Mouse (Mus musculus) neutrophil, adult 5-6 weeks (primary cell): ENCODE results near the gene Frmd8. TPM values are rescaled to one million over a fixed set of nuclear protein-coding genes. Genes with fewer than 3 reads are reported as not detected.

ENCODE experiments used
- ATAC-seq: fragments of 151-379, 151-347 bp; 2 replicates; pipeline ENCODE4 v1.8.0; 2017; ENCODE audit warnings: mild to moderate bottlenecking, moderate TSS enrichment; ENCODE audit not compliant: insufficient number of reproducible peaks, poor library complexity, low FRiP score, severe bottlenecking; ENCODE audit errors: extremely low read depth
- total RNA-seq: library from RNA; stranded (forward); fragments of 200-1000 nt; gene quantifications from 2 replicates; pipeline ENCODE4 v1.2.3, GENCODE M21; 2017

The Frmd8 gene
- total RNA-seq, 1 experiment from 2014 or later: 32.9 TPM

DNA sequence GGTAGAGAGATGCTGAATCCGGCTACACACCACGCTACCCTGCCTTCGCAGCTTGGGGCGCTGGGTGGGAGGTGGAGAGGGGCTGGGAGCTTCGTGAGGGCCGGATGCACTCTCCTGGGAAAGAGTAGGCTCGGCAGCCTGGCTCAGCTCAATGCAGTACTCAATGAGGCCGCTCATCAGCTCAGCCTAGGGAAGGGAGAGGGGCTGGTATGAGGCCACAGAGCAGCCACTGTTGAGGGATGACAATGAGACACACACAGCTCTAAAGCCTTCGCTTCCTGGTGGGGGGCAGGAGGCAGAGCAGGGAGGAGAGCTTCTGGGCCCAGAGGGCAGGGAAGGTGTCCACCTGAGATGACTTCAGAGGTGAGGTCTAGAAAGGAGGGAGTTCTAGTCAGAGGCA lies 18.5 kb downstream of the Frmd8 start:
- ATAC-seq: no peak

DNA sequence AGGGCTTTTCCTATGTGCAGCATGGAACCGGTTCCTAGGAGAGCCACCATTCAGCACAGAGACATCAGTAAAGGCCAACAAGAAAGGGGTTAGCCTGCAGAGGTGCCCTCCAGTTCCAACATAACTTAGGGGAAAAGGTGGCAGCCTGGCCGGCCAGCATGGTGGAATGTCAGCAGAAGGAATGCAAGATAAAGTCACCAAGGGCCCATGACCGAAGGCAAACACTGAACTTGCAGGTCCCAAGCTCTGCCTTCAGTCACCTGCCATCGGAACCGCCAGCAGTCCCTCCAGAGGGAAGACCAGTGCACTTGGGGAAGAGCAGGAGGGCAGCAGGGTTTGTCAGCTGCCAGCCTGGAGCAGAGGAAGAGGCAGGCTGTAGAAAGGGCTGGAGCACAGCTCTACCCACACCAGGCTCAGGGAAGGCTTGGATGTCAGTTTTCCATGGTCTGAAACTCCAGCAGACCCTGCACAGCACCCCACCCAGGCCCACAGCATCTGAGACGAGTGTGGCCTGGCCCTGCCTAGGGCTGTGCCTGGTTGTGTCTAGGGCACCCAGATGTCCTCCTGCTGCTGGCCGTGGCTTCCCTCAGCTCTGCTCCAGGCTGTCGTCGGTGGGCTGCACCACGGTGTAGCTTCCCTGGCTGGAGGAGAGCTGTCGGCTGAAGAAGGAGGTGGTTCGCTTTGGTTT lies 22.9 kb downstream of the Frmd8 start:
- no peak for ATAC-seq

GRCm38 (mm10) chr19:5851481-5851971 lies 23.5 kb downstream of the Frmd8 start:
- ATAC-seq: no peak

GRCm38 (mm10) chr19:5850860-5851259 lies 24.2 kb downstream of the Frmd8 start:
- no peak for ATAC-seq

- peak; percentile 31 for ATAC-seq
Observed at GRCm38 (mm10) chr19:5849843-5850527, 25.1 kb downstream of the Frmd8 start.

DNA sequence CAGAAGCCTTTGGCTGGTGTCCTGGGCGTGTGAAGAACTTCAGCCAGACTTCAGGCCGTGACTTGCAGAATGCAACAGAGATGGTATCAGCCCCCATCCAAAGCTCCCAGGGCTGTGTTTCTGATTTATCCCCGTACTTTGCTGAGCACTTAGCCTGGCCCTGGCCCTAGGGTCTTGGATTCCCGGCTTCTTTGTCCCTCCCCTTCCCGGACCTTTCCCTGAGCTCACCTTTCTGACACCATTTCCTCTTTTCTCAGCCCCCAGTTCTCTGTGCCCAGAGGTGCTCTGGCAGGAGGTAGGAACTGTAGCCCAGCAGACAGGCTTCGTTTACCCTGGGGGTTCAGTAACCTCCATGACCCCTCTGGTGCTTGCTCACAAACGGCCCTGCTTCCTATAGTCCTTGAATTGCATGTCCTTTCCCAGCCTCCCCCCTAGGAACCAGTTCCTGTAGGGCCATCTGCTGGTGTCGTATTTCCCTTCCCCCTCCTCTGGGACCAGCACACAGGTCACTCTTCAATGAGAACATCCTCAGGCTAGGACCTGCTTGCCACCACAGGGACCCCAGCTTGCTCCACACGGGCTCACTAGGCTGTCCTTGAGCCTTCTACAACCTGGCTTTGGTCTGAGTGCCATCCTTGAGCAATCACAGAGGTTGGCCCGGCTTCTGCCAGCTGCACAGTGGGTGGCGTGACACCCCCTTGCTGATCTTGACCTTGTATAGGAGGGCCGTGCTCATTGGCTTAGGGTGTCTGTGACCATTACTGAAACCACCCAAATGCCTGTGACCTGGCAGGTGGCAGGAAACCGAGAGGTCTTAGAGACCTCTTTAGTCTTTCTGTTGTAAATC lies 26.0 kb downstream of the Frmd8 start:
- peak; percentile 2; the same call in 1 of the 2 replicates for ATAC-seq

DNA sequence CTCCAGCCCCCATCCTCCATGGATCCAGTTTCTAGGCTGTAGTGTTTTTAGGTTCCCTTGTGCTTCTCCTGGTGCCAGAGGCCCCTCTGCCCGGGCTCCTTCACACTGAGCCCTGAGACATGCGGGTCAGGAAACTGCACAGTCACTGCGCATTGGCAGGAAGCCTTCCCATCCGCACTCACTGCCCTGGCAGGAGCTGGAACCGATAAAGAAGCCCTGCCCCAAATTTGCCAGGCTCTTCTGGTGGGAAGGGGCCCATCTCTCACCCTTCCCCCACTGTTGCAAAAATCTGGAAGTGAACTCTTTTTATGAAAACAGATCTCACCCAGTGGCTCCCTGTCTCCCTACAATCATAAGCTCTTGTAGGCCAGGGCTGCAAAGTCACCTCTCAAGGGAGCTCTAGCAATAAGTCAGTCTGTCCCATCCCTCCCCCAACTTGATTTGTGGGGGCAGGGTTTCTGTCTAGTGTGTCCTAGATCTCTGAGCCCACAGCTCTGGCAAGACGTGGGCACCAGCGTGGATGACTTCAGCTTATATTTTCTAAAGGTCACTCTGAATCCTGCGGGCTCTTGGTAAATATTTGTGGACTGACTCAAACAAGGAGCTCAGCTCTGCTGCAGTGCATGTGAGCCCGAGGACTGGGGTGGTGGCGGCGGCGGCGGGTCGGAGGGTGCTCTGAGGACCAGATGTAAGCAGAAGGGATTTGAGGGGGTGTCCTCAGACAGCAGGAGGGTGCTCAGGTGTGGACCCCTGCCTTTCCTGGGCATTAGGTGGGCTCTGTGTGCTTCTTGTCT lies 26.8 kb downstream of the Frmd8 start:
- no peak for ATAC-seq

GRCm38 (mm10) chr19:5847306-5847796 lies 27.7 kb downstream of the Frmd8 start:
- no peak for ATAC-seq

GRCm38 (mm10) chr19:5846557-5847305 lies 28.3 kb downstream of the Frmd8 start:
- peak; percentile 24 for ATAC-seq

GRCm38 (mm10) chr19:5846154-5846553 lies 28.9 kb downstream of the Frmd8 start:
- ATAC-seq: no peak

DNA sequence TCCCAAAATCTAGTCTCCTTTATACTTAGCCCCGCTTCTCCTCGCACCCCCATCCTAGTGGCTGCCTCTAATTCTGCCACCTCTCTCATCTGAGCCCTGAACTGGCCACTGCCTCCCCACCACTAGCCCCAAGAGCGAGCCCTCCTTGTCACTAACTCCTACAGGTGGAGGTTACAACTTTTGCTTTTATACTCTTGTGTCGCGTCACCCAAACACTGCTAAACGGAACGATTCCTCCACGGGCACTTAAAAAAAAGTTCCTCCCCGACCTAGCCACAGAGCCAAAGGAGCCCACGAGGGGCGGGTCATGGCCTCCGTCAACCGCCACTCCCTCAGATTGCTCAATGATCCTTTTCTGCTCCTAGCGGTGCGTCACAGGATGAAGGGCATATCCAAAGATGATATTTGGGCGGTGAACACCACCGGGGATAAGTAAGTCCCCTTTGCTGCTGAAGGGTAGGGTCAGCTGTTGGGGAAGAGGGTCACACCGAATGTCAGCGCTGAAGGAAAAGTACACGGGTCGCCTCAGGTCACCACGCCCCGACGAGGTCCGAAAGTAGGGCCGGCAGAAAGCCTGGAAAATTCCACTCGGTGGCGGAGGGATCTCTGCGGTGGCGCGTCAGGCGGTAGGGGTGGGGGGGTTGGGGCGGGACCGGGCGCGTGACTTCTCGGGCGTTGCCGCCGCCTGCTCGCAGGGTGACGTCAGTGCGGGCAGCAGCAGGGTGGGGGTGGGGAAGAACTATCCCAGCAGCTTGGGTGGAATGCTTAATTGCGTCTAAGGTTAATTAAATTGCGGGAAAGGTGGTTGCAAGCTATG lies 29.5 kb downstream of the Frmd8 start:
- peak; percentile 35 for ATAC-seq

GRCm38 (mm10) chr19:5844831-5845318 lies 30.2 kb downstream of the Frmd8 start:
- no peak for ATAC-seq

DNA sequence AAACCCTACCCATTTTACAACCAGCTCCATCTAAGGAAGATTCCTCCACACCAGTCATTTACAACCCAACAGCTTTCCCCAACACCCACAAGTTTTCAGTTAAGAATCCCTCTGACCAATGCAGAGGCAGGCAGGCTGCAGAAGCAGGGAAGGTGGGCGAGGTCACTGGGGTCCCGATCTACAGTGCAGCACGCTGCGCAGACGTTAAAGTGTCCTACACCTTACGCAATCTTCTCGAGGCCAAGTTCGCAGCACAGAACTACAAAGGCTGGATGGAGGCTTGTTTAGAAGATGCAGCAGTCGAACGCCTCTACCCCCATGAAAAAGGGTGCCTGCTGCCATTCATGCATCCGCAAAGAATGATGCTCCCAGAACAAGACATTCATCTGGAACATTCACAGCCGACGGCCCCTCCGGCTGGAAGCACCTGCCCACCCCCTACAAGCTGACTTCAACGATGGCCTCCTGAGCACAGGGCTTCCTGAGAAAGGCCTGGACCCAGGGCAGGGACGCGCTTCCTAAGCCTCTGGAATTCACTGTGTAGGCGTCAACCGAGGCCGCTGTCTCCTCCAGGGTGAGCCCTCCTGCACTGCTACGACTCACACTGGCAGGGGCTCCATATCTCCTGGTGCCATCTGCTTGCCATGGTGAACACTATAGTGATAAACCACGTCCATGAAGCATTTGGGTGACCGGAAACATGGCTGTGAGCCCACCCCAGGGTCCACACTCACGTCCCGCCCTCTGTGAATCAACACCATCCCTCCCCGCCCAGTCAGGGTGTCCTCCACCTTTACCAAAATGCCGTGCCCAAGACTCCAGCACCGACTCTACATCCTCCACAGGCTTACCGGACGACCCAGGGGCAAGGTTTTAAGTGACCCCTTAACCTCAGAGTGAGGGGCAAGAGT lies 31.0 kb downstream of the Frmd8 start:
- ATAC-seq: no peak

GRCm38 (mm10) chr19:5842785-5843730 lies 32.0 kb downstream of the Frmd8 start:
- ATAC-seq: 0 out of 2 replicates have a peak, but pooled peaks have one; percentile 2
